7 mouse cellular contexts compared by ENCODE assay signal in the genomic region with DNA sequence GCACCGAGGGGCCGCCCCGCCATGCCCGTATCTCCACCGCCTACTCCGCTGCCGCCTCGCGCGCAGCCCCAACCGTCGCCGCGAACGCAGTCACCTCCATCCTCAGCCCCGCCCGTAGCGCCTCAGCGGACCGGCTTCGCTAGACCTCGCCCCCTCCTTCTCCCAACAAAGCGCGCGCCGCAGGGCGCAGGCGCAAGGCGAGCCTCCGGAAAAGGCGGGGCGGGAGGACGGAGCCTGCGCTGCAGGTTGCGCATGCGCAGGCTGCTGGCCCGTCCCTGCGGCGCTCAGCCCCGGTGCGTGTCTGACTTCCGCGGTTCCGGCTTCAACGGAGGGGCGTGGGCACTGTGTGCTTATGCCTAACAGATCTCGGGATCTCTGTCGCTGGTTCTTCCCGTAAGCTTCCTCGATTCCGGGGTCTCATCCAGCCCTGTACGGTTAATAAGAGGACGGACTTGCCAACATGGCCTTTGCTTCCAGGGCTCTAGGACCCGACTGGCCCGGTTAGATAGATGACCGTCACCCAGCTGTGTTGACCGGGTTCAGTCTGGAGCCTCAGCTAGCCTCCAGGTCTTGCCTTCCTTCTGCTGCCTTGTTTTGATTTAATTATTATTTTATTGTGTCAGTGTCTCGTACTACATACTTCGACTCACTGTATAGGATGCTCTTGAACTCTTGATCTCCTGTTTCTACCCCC. TPM values are rescaled to one million over a fixed set of nuclear protein-coding genes. Genes with fewer than 3 reads are reported as not detected.
A peak's percentile ranks its signal among the peaks of the same experiment; 100 is the strongest.
DNase-seq lines count a peak whose midpoint lies in the region; ATAC-seq lines count a peak whose summit lies in the region.

A gene (minus strand): TSS at position 201 of the 694 bp plus-strand sequence.

- 0 out of 2 replicates have a peak, but pooled peaks cover 4% of the 10 kb centered on the region for H3K4me1 ChIP-seq in intestine, embryonic 15.5 days (replicated peaks)
- H3K4me1 ChIP-seq in midbrain, embryonic 10.5 days, result peaks cover 26% of the 10 kb centered on the region

- peak within 1 kb of the TSS; percentile 88 for H3K4me2 ChIP-seq in intestine, embryonic 15.5 days (replicated peaks)

- H3K27me3 ChIP-seq in intestine, embryonic 15.5 days (replicated peaks), result no peaks in the 10 kb centered on the region
- no peaks in the 10 kb centered on the region for H3K27me3 ChIP-seq in midbrain, embryonic 10.5 days (ENCODE audit: low read depth, poor library complexity, severe bottlenecking)

- peak; percentile 97 for ATAC-seq in intestine, embryonic 15.5 days

- no peaks in the 10 kb centered on the region for H3K9me3 ChIP-seq in intestine, embryonic 15.5 days
- no peaks in the 10 kb centered on the region for H3K9me3 ChIP-seq in midbrain, embryonic 10.5 days (replicated peaks)

- WGBS in intestine, embryonic 15.5 days, result under 1% methylated on average over 58 of the region's 59 CpGs
- under 1% methylated on average over 59 of the region's 59 CpGs for WGBS in midbrain, embryonic 10.5 days

- H3K36me3 ChIP-seq in intestine, embryonic 15.5 days, result no peaks in the 10 kb centered on the region
- H3K36me3 ChIP-seq in midbrain, embryonic 10.5 days, result no peaks in the 10 kb centered on the region

- peak within 1 kb of the TSS; percentile 92 for H3K9ac ChIP-seq in intestine, embryonic 15.5 days

- H3K27ac ChIP-seq in intestine, embryonic 15.5 days, result peak within 1 kb of the TSS; percentile 87
- H3K27ac ChIP-seq in midbrain, embryonic 10.5 days (replicated peaks), result peak within 1 kb of the TSS; percentile 93

- H3K4me3 ChIP-seq in intestine, embryonic 15.5 days (replicated peaks), result peak within 1 kb of the TSS; percentile 100
- H3K4me3 ChIP-seq in midbrain, embryonic 10.5 days, result peak within 1 kb of the TSS; percentile 99

- peak; percentile 96 for DNase-seq in adrenal gland, adult 2 months
- DNase-seq in embryo, embryonic 11.5 days (ENCODE audit: low read depth, low spot score), result peak; percentile 97
- DNase-seq in gastrocnemius, postnatal 36 days, result peak; percentile 81 to 91
- DNase-seq in left cerebral cortex, postnatal 25 days (ENCODE audit: low spot score in 2 of 2), result peak; percentile 90 to 94
- DNase-seq in midbrain, embryonic 10.5 days (ENCODE audit: low spot score), result peak; percentile 96
- peak; percentile 94 for DNase-seq in right cerebral cortex, postnatal 4 days

- intact Hi-C loops in gastrocnemius, postnatal 36 days (cut with DNase I), result no loop called here
- intact Hi-C loops in left cerebral cortex, postnatal 25 days (cut with DNase I), result loop anchor here (5.0 kb wide), 1 partner anchor 206 kb away; a partner anchor contains a TSS

RNA-seq across cellular contexts. Expression of the gene that starts here (rescaled TPM):
- total RNA-seq in adrenal gland, adult 2 months (2021), result 10 to 100 TPM; 16.6 to 16.9 TPM
- polyA plus RNA-seq in adrenal gland, adult 2 months (2012; rRNA removed), result 19.3 and 20.8 TPM in 2 replicates
- 1 to 10 TPM; 2.4 to 2.7 TPM for total RNA-seq in gastrocnemius, postnatal 36 days (2021)
- 31.2 and 31.7 TPM in 2 replicates for polyA plus RNA-seq in intestine, embryonic 15.5 days (2015; fragmentation: Nextera tagmentation; extraction: Ambion mirVana)
- 10 to 100 TPM; 30.7 to 33.9 TPM for total RNA-seq in left cerebral cortex, postnatal 25 days (2021)
- 33.9 and 34.0 TPM in 2 replicates for polyA plus RNA-seq in midbrain, embryonic 10.5 days (2016; fragmentation: Nextera tagmentation; extraction: Ambion mirVana)

Comparison
In these comparisons a context has a peak if more than half of its experiments do, and no peak if none do; other contexts are left out.
1. Peak in every context shown above with its lines: DNase-seq, ATAC-seq, H3K4me3 ChIP-seq and H3K27ac ChIP-seq.
2. RNA of the gene that starts here (total RNA-seq): 30.7 to 33.9 TPM in left cerebral cortex, postnatal 25 days and 16.6 to 16.9 TPM in adrenal gland, adult 2 months; 2.4 to 2.7 TPM in gastrocnemius, postnatal 36 days; every median in the first group is over 4 times any median in the second.